Mouse (Mus musculus): ENCODE results near the gene Gzmm. TPM values are rescaled to one million over a fixed set of nuclear protein-coding genes. Genes with fewer than 3 reads are reported as not detected.
A peak's percentile ranks its signal among the peaks of the same experiment; 100 is the strongest.

The Gzmm gene
- polyA plus RNA-seq, 1 experiment from 2014 or later: 0.78 TPM

GRCm38 (mm10) chr10:79736706-79737105, 47.9 kb downstream of the Gzmm start:
- 90% methylated on average over 14 of the region's 14 CpGs for WGBS
- Histone ChIP-seq H3K9ac (ENCODE audit: low read length) (no peak overlapping the region), H3K36me3 (ENCODE audit: control insufficient read depth, insufficient read depth, low read length) (peaks cover 59% of the 10 kb centered on the region), H3K27me3 (replicated peaks; ENCODE audit: control insufficient read depth, insufficient read depth, low read length) (no peaks in the 10 kb centered on the region; the same call in 1 of the 2 replicates), H3K4me2 (ENCODE audit: low read length) (no peak overlapping the region), H3K9me3 (ENCODE audit: control insufficient read depth, low read length) (peaks cover 70% of the 10 kb centered on the region), H3K4me1 (replicated peaks; ENCODE audit: control insufficient read depth, insufficient read depth, low read length) (no peaks in the 10 kb centered on the region), H3K27ac (ENCODE audit: low read depth) (no peak overlapping the region), H3K4me3 (ENCODE audit: low read depth, low read length) (no peak overlapping the region)
- DNase-seq (ENCODE audit: low spot score) (no peak), ATAC-seq (replicated peaks; ENCODE audit: low FRiP score, low TSS enrichment, low read depth) (no peak)

- Histone ChIP-seq H3K4me1 (replicated peaks; ENCODE audit: control insufficient read depth, insufficient read depth, low read length) (no peaks in the 10 kb centered on the region), H3K36me3 (ENCODE audit: control insufficient read depth, insufficient read depth, low read length) (peaks cover 74% of the 10 kb centered on the region), H3K4me2 (ENCODE audit: low read length) (no peak overlapping the region), H3K27ac (ENCODE audit: low read depth) (no peak overlapping the region), H3K9ac (ENCODE audit: low read length) (no peak overlapping the region), H3K4me3 (ENCODE audit: low read depth, low read length) (no peak overlapping the region), H3K9me3 (ENCODE audit: control insufficient read depth, low read length) (peaks cover 65% of the 10 kb centered on the region), H3K27me3 (replicated peaks; ENCODE audit: control insufficient read depth, insufficient read depth, low read length) (no peaks in the 10 kb centered on the region; the same call in 1 of the 2 replicates)
- 91% methylated on average over 10 of the region's 10 CpGs for WGBS
- ATAC-seq (replicated peaks; ENCODE audit: low FRiP score, low TSS enrichment, low read depth): no peak
- no peak for DNase-seq (ENCODE audit: low spot score)
Measured at GRCm38 (mm10) chr10:79738259-79738658, 49.4 kb downstream of the Gzmm start.

- Histone ChIP-seq H3K9me3 (ENCODE audit: control insufficient read depth, low read length) (peaks cover 65% of the 10 kb centered on the region), H3K4me1 (replicated peaks; ENCODE audit: control insufficient read depth, insufficient read depth, low read length) (no peaks in the 10 kb centered on the region), H3K9ac (ENCODE audit: low read length) (no peak overlapping the region), H3K27ac (ENCODE audit: low read depth) (no peak overlapping the region), H3K4me3 (ENCODE audit: low read depth, low read length) (no peak overlapping the region), H3K36me3 (ENCODE audit: control insufficient read depth, insufficient read depth, low read length) (peaks cover 82% of the 10 kb centered on the region), H3K4me2 (ENCODE audit: low read length) (no peak overlapping the region), H3K27me3 (replicated peaks; ENCODE audit: control insufficient read depth, insufficient read depth, low read length) (no peaks in the 10 kb centered on the region; the same call in 1 of the 2 replicates)
- ATAC-seq (replicated peaks; ENCODE audit: low FRiP score, low TSS enrichment, low read depth) (0 out of 2 replicates have a peak, but pooled peaks have one; percentile 9), DNase-seq (ENCODE audit: low spot score) (no peak)
- 97% methylated on average over 28 of the region's 28 CpGs for WGBS
Measured at GRCm38 (mm10) chr10:79739234-79739633, 50.4 kb downstream of the Gzmm start.

DNA sequence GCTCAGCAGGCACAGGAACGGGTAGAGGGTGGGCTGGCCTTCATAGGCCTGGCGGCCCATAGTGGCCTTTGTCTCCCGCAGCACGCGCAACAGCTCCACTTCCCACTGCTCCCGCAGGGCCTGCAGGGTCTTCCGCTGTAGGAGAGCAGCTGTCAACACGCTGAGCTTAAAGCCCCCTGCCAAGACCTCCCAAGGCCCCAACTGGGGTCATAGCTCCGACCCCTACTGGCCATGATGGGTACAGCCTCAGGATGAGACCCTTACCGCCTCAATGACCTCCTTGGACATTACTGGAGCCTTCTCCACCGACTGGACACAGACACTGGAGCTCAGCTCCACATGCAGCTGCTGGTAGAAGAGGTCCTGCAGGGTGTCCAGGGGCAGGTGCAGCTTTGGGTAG, 52.0 kb downstream of the Gzmm start:
- Histone ChIP-seq H3K27ac (ENCODE audit: low read depth) (no peak overlapping the region), H3K9me3 (ENCODE audit: control insufficient read depth, low read length) (peaks cover 55% of the 10 kb centered on the region), H3K9ac (ENCODE audit: low read length) (no peak overlapping the region), H3K4me3 (ENCODE audit: low read depth, low read length) (no peak overlapping the region), H3K4me2 (ENCODE audit: low read length) (no peak overlapping the region), H3K27me3 (replicated peaks; ENCODE audit: control insufficient read depth, insufficient read depth, low read length) (no peaks in the 10 kb centered on the region; the same call in 1 of the 2 replicates), H3K36me3 (ENCODE audit: control insufficient read depth, insufficient read depth, low read length) (peaks cover 86% of the 10 kb centered on the region), H3K4me1 (replicated peaks; ENCODE audit: control insufficient read depth, insufficient read depth, low read length) (peaks cover 4% of the 10 kb centered on the region; the same call in 1 of the 2 replicates)
- ATAC-seq (replicated peaks; ENCODE audit: low FRiP score, low TSS enrichment, low read depth): no peak
- 79% methylated on average over 11 of the region's 11 CpGs for WGBS
- no peak for DNase-seq (ENCODE audit: low spot score)

- WGBS: 92% methylated on average over 11 of the region's 11 CpGs
- no peak overlapping the region for H3K4me3 ChIP-seq (ENCODE audit: low read depth, low read length)
- H3K9ac ChIP-seq (ENCODE audit: low read length): no peak overlapping the region
- H3K4me1 ChIP-seq (replicated peaks; ENCODE audit: control insufficient read depth, insufficient read depth, low read length): peaks cover 4% of the 10 kb centered on the region; the same call in 1 of the 2 replicates
- H3K36me3 ChIP-seq (ENCODE audit: control insufficient read depth, insufficient read depth, low read length): peaks cover 63% of the 10 kb centered on the region
- peaks cover 33% of the 10 kb centered on the region for H3K9me3 ChIP-seq (ENCODE audit: control insufficient read depth, low read length)
- ATAC-seq (replicated peaks; ENCODE audit: low FRiP score, low TSS enrichment, low read depth) (no peak), DNase-seq (ENCODE audit: low spot score) (no peak)
- no peaks in the 10 kb centered on the region for H3K27me3 ChIP-seq (replicated peaks; ENCODE audit: control insufficient read depth, insufficient read depth, low read length)
- no peak overlapping the region for H3K27ac ChIP-seq (ENCODE audit: low read depth)
- H3K4me2 ChIP-seq (ENCODE audit: low read length): no peak overlapping the region
Measured at GRCm38 (mm10) chr10:79743161-79743560, 54.3 kb downstream of the Gzmm start.

DNA sequence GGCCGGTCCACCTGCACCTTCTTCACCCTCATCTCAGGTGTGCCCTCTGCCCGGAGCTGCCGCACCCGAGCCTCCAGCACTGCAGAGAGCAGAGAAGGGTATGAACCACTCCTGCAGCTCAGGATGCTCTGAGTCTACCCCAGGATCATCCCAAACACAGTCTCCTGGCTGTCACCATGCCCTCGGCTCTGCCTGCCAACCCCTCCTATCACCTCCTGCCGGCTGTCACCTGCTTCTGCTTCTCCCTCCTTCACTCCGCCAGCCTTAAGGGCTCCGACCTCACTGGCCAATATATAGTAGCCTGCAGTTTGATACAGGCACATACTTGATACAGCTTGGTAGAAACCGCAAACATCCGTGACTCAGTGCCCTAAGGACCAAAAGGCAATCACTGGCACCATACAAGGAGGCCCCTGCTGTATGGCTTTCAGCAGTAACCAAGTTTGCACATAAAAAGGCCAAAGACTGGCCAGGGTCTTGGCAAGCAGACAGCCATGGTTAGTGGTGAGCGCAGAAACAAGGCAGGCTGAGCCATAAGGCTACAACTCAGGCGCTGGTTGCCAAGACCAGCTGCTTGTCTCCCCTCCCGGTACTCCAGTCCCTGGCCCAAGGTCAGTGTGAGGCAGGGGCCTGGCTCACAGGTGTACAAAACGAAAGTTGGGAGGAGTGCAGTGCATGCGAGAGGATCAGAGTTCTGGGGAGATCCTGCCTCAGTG, 55.0 kb downstream of the Gzmm start:
- Histone ChIP-seq H3K4me1 (replicated peaks; ENCODE audit: control insufficient read depth, insufficient read depth, low read length) (peaks cover 4% of the 10 kb centered on the region; the same call in 1 of the 2 replicates), H3K9ac (ENCODE audit: low read length) (no peak overlapping the region), H3K27ac (ENCODE audit: low read depth) (no peak overlapping the region), H3K9me3 (ENCODE audit: control insufficient read depth, low read length) (peaks cover 27% of the 10 kb centered on the region), H3K4me3 (ENCODE audit: low read depth, low read length) (no peak overlapping the region), H3K36me3 (ENCODE audit: control insufficient read depth, insufficient read depth, low read length) (peaks cover 56% of the 10 kb centered on the region), H3K27me3 (replicated peaks; ENCODE audit: control insufficient read depth, insufficient read depth, low read length) (no peaks in the 10 kb centered on the region), H3K4me2 (ENCODE audit: low read length) (no peak overlapping the region)
- no peak for ATAC-seq (replicated peaks; ENCODE audit: low FRiP score, low TSS enrichment, low read depth)
- 92% methylated on average over 15 of the region's 15 CpGs for WGBS
- no peak for DNase-seq (ENCODE audit: low spot score)

Other genes starting within 250 kb of the Gzmm start
- not detected in 2 replicates for gene Vmn2r83, start 220.3 kb upstream of the Gzmm start, polyA plus RNA-seq (2014; fragmentation: Nextera tagmentation; extraction: Ambion mirVana)
- gene Plpp2, start 155.2 kb upstream of the Gzmm start, polyA plus RNA-seq (2014; fragmentation: Nextera tagmentation; extraction: Ambion mirVana): 91.9 and 92.2 TPM in 2 replicates
- gene Mier2, start 133.8 kb upstream of the Gzmm start, polyA plus RNA-seq (2014; fragmentation: Nextera tagmentation; extraction: Ambion mirVana): 47.9 and 48.0 TPM in 2 replicates
- gene Theg, start 101.7 kb upstream of the Gzmm start, polyA plus RNA-seq (2014; fragmentation: Nextera tagmentation; extraction: Ambion mirVana): not detected in 2 replicates
- gene C2cd4c, start 75.0 kb upstream of the Gzmm start, polyA plus RNA-seq (2014; fragmentation: Nextera tagmentation; extraction: Ambion mirVana): 0.19 TPM in 1 of 2 replicates, not detected in the other
- 8.1 and 8.4 TPM in 2 replicates for gene Shc2, start 51.1 kb upstream of the Gzmm start, polyA plus RNA-seq (2014; fragmentation: Nextera tagmentation; extraction: Ambion mirVana)
- gene Odf3l2, start 43.3 kb upstream of the Gzmm start, polyA plus RNA-seq (2014; fragmentation: Nextera tagmentation; extraction: Ambion mirVana): not detected in 2 replicates
- gene Madcam1, start 24.5 kb upstream of the Gzmm start, polyA plus RNA-seq (2014; fragmentation: Nextera tagmentation; extraction: Ambion mirVana): 32.5 and 34.7 TPM in 2 replicates
- gene Tpgs1, start 19.7 kb upstream of the Gzmm start, polyA plus RNA-seq (2014; fragmentation: Nextera tagmentation; extraction: Ambion mirVana): 80.1 and 81.2 TPM in 2 replicates
- gene Cdc34, start 6.8 kb upstream of the Gzmm start, polyA plus RNA-seq (2014; fragmentation: Nextera tagmentation; extraction: Ambion mirVana): 129 and 145 TPM in 2 replicates
- gene Bsg, start 15.5 kb downstream of the Gzmm start, polyA plus RNA-seq (2014; fragmentation: Nextera tagmentation; extraction: Ambion mirVana): 895 and 900 TPM in 2 replicates
- 0.09 and 0.12 TPM in 2 replicates for gene Hcn2, start 27.6 kb downstream of the Gzmm start, polyA plus RNA-seq (2014; fragmentation: Nextera tagmentation; extraction: Ambion mirVana)
- 37.9 and 40.1 TPM in 2 replicates for gene Polrmt, start 57.6 kb downstream of the Gzmm start, polyA plus RNA-seq (2014; fragmentation: Nextera tagmentation; extraction: Ambion mirVana)
- gene Fgf22, start 66.1 kb downstream of the Gzmm start, polyA plus RNA-seq (2014; fragmentation: Nextera tagmentation; extraction: Ambion mirVana): 0.26 and 0.42 TPM in 2 replicates
- 80.3 and 90.3 TPM in 2 replicates for gene Rnf126, start 77.9 kb downstream of the Gzmm start, polyA plus RNA-seq (2014; fragmentation: Nextera tagmentation; extraction: Ambion mirVana)
- 10.1 and 11.1 TPM in 2 replicates for gene Fstl3, start 88.3 kb downstream of the Gzmm start, polyA plus RNA-seq (2014; fragmentation: Nextera tagmentation; extraction: Ambion mirVana)
- gene Prss57, start 101.9 kb downstream of the Gzmm start, polyA plus RNA-seq (2014; fragmentation: Nextera tagmentation; extraction: Ambion mirVana): 0.45 TPM in 1 of 2 replicates, not detected in the other
- 63.4 and 66.2 TPM in 2 replicates for gene Palm, start 104.6 kb downstream of the Gzmm start, polyA plus RNA-seq (2014; fragmentation: Nextera tagmentation; extraction: Ambion mirVana)
- gene Misp, start 132.0 kb downstream of the Gzmm start, polyA plus RNA-seq (2014; fragmentation: Nextera tagmentation; extraction: Ambion mirVana): 78.3 and 87.9 TPM in 2 replicates
- gene Ptbp1, start 165.4 kb downstream of the Gzmm start, polyA plus RNA-seq (2014; fragmentation: Nextera tagmentation; extraction: Ambion mirVana): 286 and 291 TPM in 2 replicates
- 5.2 and 5.9 TPM in 2 replicates for gene Prtn3, start 185.5 kb downstream of the Gzmm start, polyA plus RNA-seq (2014; fragmentation: Nextera tagmentation; extraction: Ambion mirVana)
- gene Plppr3, start 185.6 kb downstream of the Gzmm start, polyA plus RNA-seq (2014; fragmentation: Nextera tagmentation; extraction: Ambion mirVana): 38.8 and 46.4 TPM in 2 replicates
- gene Elane, start 197.2 kb downstream of the Gzmm start, polyA plus RNA-seq (2014; fragmentation: Nextera tagmentation; extraction: Ambion mirVana): 0.55 TPM in 1 of 2 replicates, not detected in the other
- gene Cfd, start 201.8 kb downstream of the Gzmm start, polyA plus RNA-seq (2014; fragmentation: Nextera tagmentation; extraction: Ambion mirVana): not detected in 2 replicates
- gene Med16, start 219.9 kb downstream of the Gzmm start, polyA plus RNA-seq (2014; fragmentation: Nextera tagmentation; extraction: Ambion mirVana): 42.0 and 46.3 TPM in 2 replicates
- not detected in 2 replicates for gene Gm26602, start 221.8 kb downstream of the Gzmm start, polyA plus RNA-seq (2014; fragmentation: Nextera tagmentation; extraction: Ambion mirVana)
- 0.46 and 0.51 TPM in 2 replicates for gene Kiss1r, start 228.0 kb downstream of the Gzmm start, polyA plus RNA-seq (2014; fragmentation: Nextera tagmentation; extraction: Ambion mirVana)
- 122 and 126 TPM in 2 replicates for gene R3hdm4, start 232.2 kb downstream of the Gzmm start, polyA plus RNA-seq (2014; fragmentation: Nextera tagmentation; extraction: Ambion mirVana)
- gene Arid3a, start 238.0 kb downstream of the Gzmm start, polyA plus RNA-seq (2014; fragmentation: Nextera tagmentation; extraction: Ambion mirVana): 12.7 and 14.4 TPM in 2 replicates